Mouse (Mus musculus): ENCODE data around the gene Chtop.

The Chtop gene

GRCm38 (mm10) chr3:90509747-90510123 is 437 bp upstream of the Chtop start:
- DNase-seq = no peak

GRCm38 (mm10) chr3:90508287-90508949 is 880 bp downstream of the Chtop start:
- DNase-seq = no peak

GRCm38 (mm10) chr3:90506362-90506761 is 2.9 kb downstream of the Chtop start:
- DNase-seq = no peak

GRCm38 (mm10) chr3:90505216-90505615 is 4.1 kb downstream of the Chtop start:
- DNase-seq = no peak

DNA sequence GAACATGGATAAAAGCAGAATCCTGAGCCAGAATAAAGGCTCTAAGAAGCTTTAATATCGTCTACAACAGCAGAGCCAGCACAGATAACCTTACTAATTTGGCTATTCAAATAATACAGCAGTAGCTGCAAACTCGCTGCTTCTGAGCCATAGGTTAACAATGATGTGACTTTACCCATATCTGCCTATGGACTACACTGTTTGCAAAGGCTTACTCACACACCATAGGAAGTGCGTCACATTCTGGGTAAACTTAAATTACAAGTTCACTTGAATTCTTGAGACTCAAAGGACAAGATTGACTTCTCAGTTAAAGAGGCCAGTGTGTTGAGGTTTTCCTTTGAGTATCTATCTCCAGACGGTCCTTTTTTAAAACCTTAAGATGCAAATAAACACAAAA is 5.9 kb downstream of the Chtop start:
- no peak for DNase-seq

DNA sequence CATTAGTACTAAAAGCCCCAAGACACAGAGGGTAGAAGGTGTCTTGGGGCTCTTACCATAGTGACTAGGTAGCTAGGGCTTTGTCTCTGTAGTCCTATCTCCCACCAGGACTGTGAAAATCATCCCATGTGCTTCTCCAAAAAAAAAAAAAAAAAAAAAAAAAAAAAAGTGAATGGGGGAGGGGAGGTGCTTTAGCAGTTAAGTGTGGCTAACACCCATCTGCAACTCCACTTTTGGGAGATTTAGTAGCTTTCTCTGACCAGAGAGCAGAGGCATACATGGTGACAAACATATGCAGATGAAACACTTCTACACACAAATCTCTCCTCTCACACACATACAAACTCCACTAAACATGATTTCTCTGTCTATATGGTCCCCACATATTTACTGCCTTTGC is 11.7 kb downstream of the Chtop start:
- no peak for DNase-seq

- DNase-seq = no peak
These were observed 13.3 kb downstream of the Chtop start for GRCm38 (mm10) chr3:90495850-90496525.

DNA sequence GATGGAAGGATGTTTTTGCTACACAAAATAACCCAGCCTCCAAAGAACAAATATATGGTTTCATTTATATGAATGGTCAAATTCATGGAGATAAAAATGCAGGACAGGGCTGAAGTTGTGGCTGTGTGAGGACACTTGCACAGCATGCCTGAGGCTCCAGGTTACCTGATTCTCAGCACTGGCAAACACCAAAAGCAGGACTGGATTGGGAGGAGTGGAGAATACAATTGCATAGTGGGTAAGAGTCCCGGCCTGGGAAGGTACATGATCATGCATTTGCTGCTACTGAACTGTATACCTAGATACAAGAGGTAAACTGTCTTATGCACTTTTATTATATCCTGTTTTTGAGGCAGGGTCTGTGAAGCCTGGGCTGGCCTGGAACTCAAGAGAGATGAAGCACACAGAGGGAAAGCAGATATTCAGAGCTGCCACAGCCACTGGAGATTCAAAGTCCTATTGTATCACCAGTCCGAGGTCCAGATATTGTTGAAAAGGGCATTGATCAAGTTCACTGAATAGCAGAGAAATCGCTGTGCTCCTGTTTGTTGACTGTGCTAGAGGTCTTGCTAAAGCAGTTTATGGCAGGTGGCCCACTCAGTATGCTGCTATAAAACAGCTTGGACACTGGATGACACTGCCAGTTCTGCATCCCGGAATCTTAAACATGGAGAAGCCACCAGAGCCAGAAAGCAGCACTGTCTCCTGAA is 15.3 kb downstream of the Chtop start:
- DNase-seq = no peak

GRCm38 (mm10) chr3:90491350-90491749 is 17.9 kb downstream of the Chtop start:
- DNase-seq = peak; percentile 58

DNA sequence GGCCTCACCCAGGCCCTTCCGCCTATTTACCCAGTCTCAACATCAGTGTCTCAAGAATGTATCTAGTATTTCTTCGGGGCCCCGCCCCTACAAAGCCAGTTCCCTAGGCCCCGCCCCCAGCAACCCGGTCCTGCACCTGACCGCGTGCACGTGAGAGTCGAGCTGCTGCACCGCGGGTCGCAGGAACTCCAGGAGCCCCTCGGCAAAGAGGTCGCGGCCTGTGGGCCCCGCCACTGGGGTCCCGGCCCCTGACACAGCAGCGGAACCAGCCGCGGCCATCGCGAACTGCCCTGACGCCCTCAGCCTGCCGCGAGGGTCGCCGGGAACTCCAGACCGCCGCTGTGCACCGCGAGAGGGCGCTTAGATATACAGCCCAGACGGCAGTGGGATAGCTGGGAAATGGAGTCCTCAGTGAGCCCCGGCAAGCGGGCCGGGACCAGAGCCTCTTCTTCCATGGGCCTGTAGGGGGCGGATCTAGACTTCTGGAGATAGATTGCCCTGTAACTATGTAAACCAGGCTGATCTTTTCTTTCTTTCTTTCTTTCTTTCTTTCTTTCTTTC is 18.5 kb downstream of the Chtop start, which contains the start of gene Snapin:
TSS of gene Snapin (minus strand) at position 338 of the 561 bp plus-strand sequence.
- peak; percentile 96 for DNase-seq

- no peak for DNase-seq
These were observed 20.7 kb downstream of the Chtop start for GRCm38 (mm10) chr3:90488576-90488975.

DNA sequence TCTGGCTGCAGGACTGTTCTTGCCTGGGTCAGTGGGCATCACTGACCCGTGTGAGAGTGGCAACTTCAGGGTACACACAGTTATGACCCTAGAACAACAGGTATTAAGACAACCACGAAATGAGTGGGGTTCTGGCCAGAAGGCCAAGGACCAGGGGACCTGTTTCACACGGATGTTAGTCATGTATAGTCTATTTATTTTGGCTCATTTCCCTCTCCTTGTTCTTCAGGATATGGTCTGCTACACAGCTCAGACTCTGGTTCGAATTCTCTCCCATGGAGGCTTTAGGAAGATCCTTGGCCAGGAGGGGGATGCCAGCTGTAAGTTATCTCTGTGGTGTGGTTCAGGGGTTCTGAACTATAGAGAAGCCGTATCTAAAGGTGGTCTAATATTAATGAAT is 22.3 kb downstream of the Chtop start:
- no peak for DNase-seq

- DNase-seq = peak; percentile 94
These were observed 33.3 kb downstream of the Chtop start, which contains the start of gene Ilf2 for GRCm38 (mm10) chr3:90475831-90476611. Ilf2 (plus strand) TSS chr3:90476126.

GRCm38 (mm10) chr3:90475151-90475830 is 34.0 kb downstream of the Chtop start:
- no peak for DNase-seq

DNA sequence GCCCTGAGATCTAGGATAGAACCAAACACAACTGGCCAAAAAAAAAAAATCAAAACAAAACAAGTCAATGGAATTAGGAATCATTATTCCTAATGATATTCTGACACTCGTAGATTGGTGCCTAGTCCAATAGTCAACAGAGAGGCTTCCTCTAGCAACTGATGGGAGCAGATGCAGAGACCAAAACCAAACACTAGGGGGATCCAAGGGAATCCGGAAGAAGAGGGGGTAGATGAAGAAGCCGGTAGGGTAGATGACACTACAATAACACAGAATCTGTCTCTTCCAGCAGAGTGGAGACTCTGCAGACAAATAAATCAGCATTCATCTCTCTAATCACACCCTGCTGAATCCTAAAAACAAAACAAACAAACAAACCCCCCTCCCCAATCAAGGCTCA is 37.1 kb downstream of the Chtop start:
- peak; percentile 78 for DNase-seq

DNA sequence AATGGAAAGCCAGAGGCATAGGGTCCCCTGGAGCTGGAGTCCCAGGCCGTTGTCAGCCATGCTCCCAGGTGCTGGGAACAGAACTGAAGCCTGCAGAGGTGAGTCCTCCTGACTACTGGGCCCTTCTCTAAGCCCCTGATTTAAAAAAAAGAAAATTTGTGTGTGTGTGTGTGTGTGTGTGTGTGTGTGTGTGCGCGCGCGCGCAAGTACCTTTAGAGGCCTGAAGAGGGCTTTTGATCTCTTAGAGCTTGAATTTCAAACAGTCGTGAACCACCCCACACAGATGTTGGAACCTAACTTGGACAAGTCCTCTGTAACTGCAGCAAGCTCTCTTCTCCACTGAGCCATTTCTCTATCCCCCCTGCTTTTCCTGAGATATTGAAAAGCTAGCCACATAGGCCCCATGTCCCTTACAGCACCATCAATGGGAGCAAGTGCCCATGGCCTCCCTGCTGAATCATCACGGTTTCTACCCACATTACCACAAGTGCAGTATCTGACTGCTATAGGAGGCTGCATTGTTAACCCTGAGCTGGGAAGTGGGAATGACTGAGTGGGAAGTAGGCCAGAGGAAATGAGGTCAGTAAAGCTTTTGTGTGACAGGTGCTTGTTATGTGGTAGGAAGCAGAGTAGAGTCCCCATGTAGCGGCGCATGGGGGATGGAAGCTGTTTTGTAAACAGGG is 41.5 kb downstream of the Chtop start:
- DNase-seq = no peak

DNA sequence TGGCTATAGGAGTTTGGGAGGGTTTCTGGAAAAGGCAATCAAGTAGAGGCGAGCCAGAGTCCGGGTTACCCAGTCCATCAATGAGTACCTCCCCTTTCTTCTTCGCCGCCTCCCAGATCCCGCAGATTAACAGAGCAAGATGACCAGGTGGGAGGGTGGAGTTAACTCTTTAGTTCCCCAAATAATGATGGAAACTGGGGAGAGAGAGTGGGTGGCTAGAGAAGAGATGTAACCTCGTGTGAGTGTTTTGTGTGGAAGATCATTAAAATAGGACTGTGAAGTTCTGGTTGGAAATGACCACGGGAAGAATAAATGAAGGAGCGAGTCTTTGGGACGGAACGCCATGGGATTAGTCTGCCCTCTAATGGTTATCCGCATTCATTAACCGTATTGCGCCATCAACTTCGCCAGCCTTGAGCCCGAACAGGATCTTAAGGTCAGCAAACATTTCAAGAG is 43.0 kb downstream of the Chtop start:
- DNase-seq = peak; percentile 24

GRCm38 (mm10) chr3:90465686-90466310 is 43.5 kb downstream of the Chtop start, which contains the start of gene Npr1:
Npr1 (minus strand) TSS chr3:90465866.
- no peak for DNase-seq

- DNase-seq = peak; percentile 21
These were observed 44.1 kb downstream of the Chtop start for GRCm38 (mm10) chr3:90465081-90465685.

- DNase-seq = no peak
These were observed 44.7 kb downstream of the Chtop start for GRCm38 (mm10) chr3:90464552-90465080.
